Mouse (Mus musculus) heart, postnatal 36 days (tissue): Measurements from ENCODE around the gene Apol11a. TPM values are rescaled to one million over a fixed set of nuclear protein-coding genes. Genes with fewer than 3 reads are reported as not detected.
"Not testable (repeated sequence)": the region's sequence is repeated elsewhere in the genome, so short reads cannot be mapped to it uniquely, and the experiment has no call there.

Experiments used
- DNase-seq, 2 experiments: peaks; one replicate each; pipeline ENCODE4 v3.0.0; 2021 to 2022
- intact Hi-C: fragments of 180-260 bp; cut with DNase I; formaldehyde crosslinking; loops from one replicate; pipeline ENCODE4 v1.15.1; 2025
- total RNA-seq, 2 experiments: library from RNA; stranded (reverse); gene quantifications; 2 replicates each; pipeline ENCODE4 v1.2.3; 2021

Apol11a gene
- not detected for total RNA-seq

DNA sequence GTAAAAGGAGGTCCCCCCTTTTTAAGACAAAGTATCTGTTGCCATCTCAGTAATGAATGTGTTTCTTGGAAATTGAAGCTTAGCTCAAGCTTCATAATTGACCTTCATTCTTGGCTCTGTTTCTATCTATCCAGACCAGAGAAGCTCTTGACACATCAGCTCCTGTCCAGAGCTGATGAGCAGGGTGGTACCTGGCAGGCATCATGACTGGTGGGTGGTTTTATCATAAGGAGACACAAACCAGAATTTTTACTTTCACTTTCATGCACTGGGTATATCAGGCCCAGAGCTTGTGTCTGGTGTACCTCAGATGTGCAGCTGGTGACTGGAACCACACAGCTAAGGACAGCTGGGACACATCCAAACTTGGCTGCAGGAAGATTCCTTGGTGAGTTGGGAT, at the start of gene Apol11a:
Apol11a (plus strand) TSS at position 306 of the 400 bp plus-strand sequence.
- DNase-seq, intact Hi-C loops: not testable (repeated sequence)

DNA sequence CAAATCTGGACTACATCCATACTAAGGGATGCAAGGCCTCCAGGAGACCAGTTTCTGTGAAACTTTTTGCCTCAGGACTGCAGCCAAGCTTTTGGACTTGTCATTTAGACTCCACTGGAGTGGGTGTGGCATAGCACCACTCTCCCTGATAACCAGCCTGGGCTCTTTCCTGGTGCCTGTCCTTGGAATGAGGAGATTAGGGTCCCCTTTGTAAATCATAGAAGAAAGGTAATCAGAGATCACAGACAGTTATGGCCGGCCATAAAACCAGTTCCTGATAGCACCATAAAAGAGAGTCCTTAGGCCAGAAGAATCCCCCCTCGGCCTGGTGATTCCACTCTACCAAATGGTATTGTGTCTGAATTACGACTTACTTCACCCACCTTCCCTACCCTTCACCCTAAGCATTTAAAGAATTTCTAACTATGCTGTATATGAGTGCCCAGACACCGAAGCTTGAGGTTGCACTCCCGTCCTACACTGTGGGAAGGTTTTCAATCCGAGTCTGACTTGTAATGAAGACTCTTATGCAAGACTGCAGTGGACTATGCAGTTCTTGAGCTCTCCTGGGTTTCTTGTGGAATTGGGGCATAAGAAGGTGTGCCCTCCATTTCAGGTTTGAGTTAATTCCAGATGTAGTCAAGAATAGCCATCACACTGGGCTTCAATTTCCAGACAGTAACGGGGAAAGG, 33.2 kb upstream of the Apol11a start:
- intact Hi-C loops, result loop anchor here (5.0 kb wide), 1 partner anchor 187 kb away; no protein-coding TSS in a partner anchor
- DNase-seq, result not testable (repeated sequence)

DNA sequence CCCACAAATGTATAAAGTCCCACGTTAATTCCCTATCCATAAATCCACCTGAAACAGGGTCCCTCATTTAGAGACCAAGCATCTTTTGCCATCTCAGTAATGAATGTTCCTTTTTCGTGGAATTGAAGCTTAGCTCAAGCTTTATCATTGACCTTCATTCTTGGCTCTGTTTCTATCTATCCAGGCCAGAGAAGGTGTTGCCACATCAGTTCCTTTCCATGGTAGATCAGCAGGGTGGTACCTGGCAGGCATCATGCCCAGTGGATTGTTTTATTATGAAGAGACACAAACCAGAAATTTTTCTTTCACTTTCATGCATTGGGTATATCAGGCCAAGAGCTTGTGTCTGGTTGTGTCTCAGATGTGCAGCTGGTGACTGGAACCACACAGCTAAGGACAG, 31.4 kb upstream of the Apol11a start, which contains the start of gene Apol10a:
Apol10a (plus strand) TSS at position 355 of the 400 bp plus-strand sequence.
- intact Hi-C loops, DNase-seq: not testable (repeated sequence)

DNA sequence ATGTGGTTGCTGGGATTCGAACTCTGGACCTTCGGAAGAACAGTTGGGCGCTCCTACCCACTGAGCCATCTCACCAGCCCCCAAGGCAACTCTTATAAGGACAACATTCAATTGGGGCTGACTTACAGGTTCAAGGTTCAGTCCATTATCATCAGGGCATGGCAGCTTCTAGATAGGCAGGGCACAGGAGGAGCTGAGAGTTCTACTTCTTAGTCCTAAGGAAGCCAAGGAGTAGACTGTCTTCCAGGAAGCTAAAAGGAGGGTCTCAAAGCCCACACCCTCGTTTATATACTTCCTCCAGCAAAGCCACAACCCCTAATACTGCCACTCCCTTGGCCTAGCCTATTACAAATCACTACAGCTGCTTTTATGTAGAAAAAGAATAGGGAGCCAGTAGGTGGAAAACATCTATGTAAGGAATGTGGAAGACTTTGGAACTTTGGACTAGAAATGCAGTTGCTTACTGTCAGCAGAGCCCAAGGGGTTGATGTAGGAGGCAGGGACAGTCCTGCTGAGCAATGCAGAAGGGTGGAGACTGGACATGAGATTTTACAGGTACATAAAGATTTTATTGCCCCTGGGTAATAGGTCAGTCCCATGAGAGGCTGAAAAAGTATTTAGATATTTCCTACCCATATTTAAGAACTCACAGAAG, 25.8 kb upstream of the Apol11a start:
- intact Hi-C loops, result no loop called here
- no peak for DNase-seq

DNA sequence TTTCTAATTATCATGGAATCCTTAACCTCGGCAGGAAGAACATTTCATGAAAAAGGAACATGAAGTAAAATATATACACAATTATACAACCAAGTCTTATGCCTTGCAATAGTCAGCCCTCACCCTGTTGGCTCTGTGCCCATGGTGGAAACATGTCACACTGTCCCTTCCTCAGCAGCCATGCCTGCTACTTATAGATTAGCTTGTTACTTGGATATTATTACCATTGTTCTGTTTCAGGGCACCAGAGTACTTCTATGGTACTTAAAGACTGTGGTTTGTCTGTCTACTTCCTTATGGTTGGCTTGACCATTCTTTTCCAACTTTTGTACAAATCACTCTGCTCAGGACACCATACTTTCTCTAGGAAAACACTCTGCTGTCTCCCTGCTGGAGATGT, 14.9 kb upstream of the Apol11a start:
- DNase-seq, intact Hi-C loops: not testable (repeated sequence)

DNA sequence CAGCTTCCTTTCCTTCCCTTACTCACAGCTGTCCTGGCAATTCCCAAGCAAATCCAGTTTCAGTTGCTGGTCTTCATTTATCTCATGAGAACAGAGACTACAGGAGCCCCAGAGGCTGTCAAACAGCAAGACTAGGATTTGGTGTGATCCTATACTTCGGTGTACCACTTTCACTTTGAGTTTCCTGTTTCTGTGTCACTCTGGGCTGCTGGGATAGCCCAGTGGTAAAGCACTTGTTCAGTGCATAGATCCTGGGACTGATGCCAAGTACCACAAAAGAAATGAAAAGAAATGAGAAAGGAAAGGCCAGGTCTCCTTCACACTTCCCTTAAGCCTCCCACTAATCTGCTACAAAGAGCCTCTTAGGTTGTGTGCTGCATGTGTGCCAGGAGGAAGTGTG, 13.4 kb upstream of the Apol11a start:
- DNase-seq, intact Hi-C loops: not testable (repeated sequence)

DNA sequence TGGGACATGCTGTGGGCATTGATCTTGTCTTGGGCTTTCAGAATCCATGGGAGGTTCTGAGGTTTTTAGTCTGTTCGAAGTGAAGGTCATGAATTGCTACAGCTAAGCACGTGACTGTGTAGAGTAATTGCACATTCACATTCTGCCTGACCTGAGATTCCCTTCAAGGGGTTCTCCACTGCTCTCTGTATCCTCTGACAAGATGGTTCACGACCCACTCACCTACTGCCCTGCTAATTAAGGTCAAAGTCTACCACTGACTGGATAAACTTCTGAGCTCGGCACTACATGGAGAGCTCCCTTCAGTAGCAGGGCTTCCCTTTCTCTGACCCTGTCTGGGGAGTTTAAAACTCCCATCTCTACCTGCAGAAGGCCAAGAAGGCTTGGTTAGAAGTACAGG, 12.5 kb downstream of the Apol11a start:
- DNase-seq, intact Hi-C loops: not testable (repeated sequence)

DNA sequence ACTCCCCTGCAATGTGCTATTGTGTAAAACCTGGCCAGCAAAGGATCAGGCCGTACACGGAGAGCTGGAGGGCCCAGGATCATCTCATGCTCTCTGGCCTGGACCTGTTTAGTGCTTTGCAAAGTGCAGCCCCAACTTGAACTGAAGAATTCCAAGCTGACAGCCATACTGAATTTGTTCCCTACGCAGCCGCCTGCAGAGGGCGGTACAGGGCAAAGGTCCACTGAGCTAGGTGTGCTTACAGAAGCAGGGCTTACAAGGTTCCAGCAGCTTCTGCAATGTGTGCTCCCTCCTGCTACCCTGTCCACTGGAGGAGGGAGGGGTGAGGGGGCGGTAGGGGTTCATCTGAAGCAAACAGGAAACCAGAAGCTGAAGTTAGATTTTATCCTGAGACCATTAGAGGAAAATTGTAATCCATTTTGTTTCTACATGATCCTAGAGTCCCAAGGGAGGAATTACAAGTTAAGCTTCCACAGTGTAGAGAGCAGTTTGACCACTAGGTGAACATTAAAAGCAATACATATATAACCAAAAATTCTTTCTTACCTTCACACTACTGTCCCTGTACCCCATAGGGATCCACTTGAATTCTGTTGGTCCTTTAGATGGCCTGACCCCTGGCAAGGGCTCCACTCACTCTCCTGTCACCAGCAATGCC, 15.2 kb downstream of the Apol11a start:
- intact Hi-C loops, result loop anchor here (1.0 kb wide), 1 partner anchor 107 kb away; no protein-coding TSS in a partner anchor
- peak; percentile 65 to 78 for DNase-seq

DNA sequence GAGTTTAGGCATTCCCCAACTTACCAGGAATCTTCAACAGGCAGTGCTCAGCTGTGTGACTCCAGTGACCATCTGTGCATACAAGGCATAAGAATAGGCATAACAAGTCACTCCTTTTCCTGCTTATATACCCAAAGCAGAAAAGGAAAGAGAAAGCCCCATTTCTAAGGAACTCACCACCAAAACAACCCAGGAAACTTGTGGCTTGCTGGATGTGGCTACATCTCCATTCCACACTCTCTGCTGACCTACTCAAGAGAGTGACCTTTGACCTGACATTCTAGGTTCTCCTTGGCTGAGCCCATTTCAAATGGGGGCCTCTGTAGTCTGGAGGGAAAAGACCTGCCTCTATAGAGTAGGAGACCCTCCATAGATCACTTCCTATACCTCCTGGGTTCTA, 25.1 kb downstream of the Apol11a start, which contains the start of gene Apol7c:
Apol7c (minus strand) TSS at position 101 of the 400 bp plus-strand sequence.
- intact Hi-C loops, result loop anchor here (10.0 kb wide), 1 partner anchor 82 kb away; no protein-coding TSS in a partner anchor
- DNase-seq, result no peak

DNA sequence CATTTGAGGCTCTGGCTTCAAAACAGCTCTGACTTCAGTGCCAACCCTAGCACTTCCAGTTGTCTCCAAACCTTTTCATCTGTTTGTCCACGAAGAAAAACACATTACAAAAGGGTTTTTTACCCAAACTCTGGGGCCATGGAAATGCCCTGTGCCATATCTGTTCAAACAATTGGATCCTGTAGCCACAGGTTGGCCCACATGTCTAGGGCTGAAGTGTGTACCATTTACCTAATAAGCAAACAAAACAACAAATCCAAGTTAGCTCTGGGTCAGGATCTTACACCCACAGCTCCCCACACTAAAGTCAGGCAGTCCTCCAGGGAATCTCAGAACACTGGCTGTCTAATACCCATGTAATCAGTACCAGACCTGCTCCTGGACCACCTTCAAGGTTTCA, 31.1 kb downstream of the Apol11a start:
- DNase-seq, result not testable (repeated sequence)
- intact Hi-C loops, result loop anchor here (10.0 kb wide), 1 partner anchor 76 kb away; no protein-coding TSS in a partner anchor

DNA sequence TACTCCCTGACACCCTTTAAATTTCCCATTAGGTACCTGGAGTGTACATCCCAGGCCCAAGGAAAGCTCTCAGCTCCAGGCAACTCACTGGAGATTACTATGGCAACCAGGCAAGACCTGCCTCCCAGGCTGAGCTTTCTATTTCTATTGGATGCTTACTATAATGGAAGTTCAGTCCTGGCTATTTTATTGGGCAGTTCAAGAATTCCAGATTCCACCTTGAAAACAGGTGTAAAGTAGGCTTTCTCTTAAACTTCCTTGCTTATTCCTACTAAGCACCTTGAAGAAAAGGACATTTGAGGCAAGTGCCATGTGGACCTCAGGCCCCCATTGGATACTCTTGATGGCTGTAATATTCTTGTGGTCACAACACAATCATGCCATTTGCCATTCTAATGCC, 53.7 kb downstream of the Apol11a start, which contains the start of gene 1700025B11Rik:
1700025B11Rik (minus strand) TSS at position 101 of the 400 bp plus-strand sequence.
- intact Hi-C loops, result loop anchor here (1.0 kb wide), 1 partner anchor 38 kb away; the partner anchor contains the start of gene Gm36245
- no peak for DNase-seq

DNA sequence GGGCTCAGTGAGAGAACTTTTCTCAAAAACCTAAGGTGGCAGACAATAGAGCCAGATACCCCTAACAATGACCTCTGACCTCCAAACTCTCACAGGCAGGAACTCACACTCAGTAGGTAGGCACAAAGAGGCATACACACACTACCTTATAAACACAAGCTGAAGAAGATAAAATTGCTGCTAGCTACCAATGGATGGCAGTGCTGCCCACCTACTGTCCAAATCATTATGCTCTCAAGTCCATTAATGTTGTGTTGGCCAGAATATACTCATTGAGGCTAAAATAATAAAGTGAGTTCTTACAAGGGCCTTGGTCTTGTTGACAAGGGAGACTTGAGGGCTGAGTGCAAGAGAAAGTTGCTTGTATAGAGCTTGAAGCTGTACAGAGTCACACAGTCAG, 55.1 kb downstream of the Apol11a start:
- no peak for DNase-seq
- intact Hi-C loops, result no loop called here

Other genes starting within 250 kb of the Apol11a start
- 100 to 1,000 TPM in 1 of 2 experiments, 10 to 100 TPM in 1; 91.7 to 107 TPM for gene Rbfox2, start 201.3 kb upstream of the Apol11a start, total RNA-seq
- gene Apol7a, start 109.2 kb upstream of the Apol11a start, total RNA-seq, result under 1 TPM; 0.11 to 0.17 TPM
- gene Apol9a, start 97.1 kb upstream of the Apol11a start, total RNA-seq, result under 1 TPM in 1 of 2 experiments, not detected in 1; 0.27 TPM
- under 1 TPM in 1 of 2 experiments, not detected in 1; 0.49 TPM for gene Apol7b, start 60.8 kb upstream of the Apol11a start, total RNA-seq
- gene Apol10a, start 31.2 kb upstream of the Apol11a start, total RNA-seq, result not detected
- gene Apol7c, start 25.0 kb downstream of the Apol11a start, total RNA-seq, result not detected
- not detected for gene 1700025B11Rik, start 53.6 kb downstream of the Apol11a start, total RNA-seq
- gene Apol10b, start 87.9 kb downstream of the Apol11a start, total RNA-seq, result 1 to 10 TPM; 1.6 to 1.7 TPM
- not detected for gene Gm36245, start 91.0 kb downstream of the Apol11a start, total RNA-seq
- gene Apol11b, start 135.0 kb downstream of the Apol11a start, total RNA-seq, result 1 to 10 TPM; 1.8 to 2.6 TPM
- gene Apol7e, start 190.6 kb downstream of the Apol11a start, total RNA-seq, result not detected
- under 1 TPM; 0.46 to 0.61 TPM for gene Apol9b, start 220.8 kb downstream of the Apol11a start, total RNA-seq
- not detected for gene Apol8, start 248.7 kb downstream of the Apol11a start, total RNA-seq